Mouse (Mus musculus): ENCODE results near the gene Rgp1.

DNA sequence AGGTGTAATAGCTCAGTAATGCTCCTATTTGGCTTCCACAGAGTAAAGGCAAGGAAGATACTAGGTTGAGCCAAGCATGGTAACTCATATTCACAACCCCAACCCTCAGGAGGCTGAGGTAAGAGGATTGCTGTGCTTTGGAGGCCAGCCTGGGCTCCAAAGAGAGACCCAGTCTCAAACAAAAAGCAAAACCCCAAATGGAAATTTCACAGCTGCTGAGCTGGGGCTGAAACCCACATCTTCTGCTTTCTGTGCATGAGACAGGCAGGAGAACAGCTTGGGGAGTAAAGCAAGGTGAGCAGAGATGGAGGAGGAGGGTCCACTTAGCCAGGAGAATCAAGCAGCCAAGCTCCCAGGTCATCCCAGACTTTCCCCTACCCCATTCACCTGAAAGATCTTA is 24.6 kb upstream of the Rgp1 start:
- TF ChIP-seq POLR2A (IDR thresholded peaks at IDR 0.05; ENCODE audit: control insufficient read depth, low read depth, low read length) (no peak), CTCF (IDR thresholded peaks at IDR 0.05; ENCODE audit: control insufficient read depth, insufficient read depth, insufficient replicate concordance, low read depth, low read length) (no peak)

Data from testis, adult 2 months (tissue).